Mouse (Mus musculus): ENCODE data around the gene Lifr. TPM values are rescaled to one million over a fixed set of nuclear protein-coding genes. Genes with fewer than 3 reads are reported as not detected.

Lifr gene
- polyA plus RNA-seq, 1 experiment from 2014 or later = 29.9 TPM

Other genes with a start within 250 kb of the Lifr start
- 5.4 and 6.0 TPM in 2 replicates for gene Osmr, start 215.6 kb upstream of the Lifr start, polyA plus RNA-seq (2015; fragmentation: Nextera tagmentation; extraction: Ambion mirVana)

All from thymus, postnatal 0 days (tissue).